Mouse (Mus musculus) brain, embryonic 14.5 days (tissue): ENCODE results near the gene Ankrd13a. TPM values are rescaled to one million over a fixed set of nuclear protein-coding genes. Genes with fewer than 3 reads are reported as not detected.

Experiments used
- DNase-seq: peaks from one replicate; pipeline ENCODE4 v3.0.0-alpha.2; 2011; ENCODE audit warnings: low read depth
- CTCF ChIP-seq: fragments of 200-500 bp; IDR thresholded peaks from 2 replicates; pipeline ENCODE4 v1.5.1; 2012; ENCODE audit warnings: inconsistent platforms, mild to moderate bottlenecking, moderate library complexity, borderline replicate concordance; ENCODE audit not compliant: insufficient read depth, insufficient read length; ENCODE audit errors: extremely low read depth
- POLR2A ChIP-seq: fragments of 200-500 bp; IDR thresholded peaks from 2 replicates; pipeline ENCODE4 v1.6.1; 2012; ENCODE audit warnings: mild to moderate bottlenecking, inconsistent platforms, borderline replicate concordance; ENCODE audit not compliant: poor library complexity, insufficient read depth, insufficient read length, severe bottlenecking; ENCODE audit errors: extremely low read depth
- polyA plus RNA-seq: library from polyadenylated mRNA; depleted of rRNA; stranded (reverse); fragments of >200 nt; gene quantifications from 2 replicates; pipeline ENCODE4 v1.2.3, GENCODE M21; 2012

Gene Ankrd13a
- polyA plus RNA-seq, 1 experiment, result 58.6 TPM

- DNase-seq, result no peak
- no peak for TF ChIP-seq CTCF
- TF ChIP-seq POLR2A, result no peak
Observed at GRCm38 (mm10) chr5:114784622-114785165, 10.2 kb downstream of the Ankrd13a start.

DNA sequence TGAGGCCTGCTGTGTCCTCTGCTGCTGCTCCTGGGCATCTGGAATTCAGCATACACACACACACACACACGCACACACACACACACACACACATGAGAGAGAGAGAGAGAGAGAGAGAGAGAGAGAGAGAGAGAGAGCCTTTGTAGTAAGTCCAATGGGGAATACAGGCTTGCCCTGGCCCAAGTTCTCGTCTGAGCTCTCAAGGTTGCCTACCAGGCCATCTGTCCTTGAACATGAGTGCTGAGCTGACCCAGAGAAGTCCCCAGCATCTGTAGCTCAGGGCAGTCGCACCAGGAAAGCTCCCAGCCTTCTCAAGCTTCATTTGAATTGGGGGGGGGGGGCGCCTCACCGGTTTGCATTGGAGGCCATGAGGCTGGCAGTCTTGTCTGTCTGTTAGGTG lies 10.7 kb downstream of the Ankrd13a start:
- no peak for DNase-seq
- TF ChIP-seq CTCF, result no peak
- no peak for TF ChIP-seq POLR2A

GRCm38 (mm10) chr5:114793317-114793716 lies 18.8 kb downstream of the Ankrd13a start:
- no peak for DNase-seq
- TF ChIP-seq CTCF, result no peak
- TF ChIP-seq POLR2A, result no peak

DNA sequence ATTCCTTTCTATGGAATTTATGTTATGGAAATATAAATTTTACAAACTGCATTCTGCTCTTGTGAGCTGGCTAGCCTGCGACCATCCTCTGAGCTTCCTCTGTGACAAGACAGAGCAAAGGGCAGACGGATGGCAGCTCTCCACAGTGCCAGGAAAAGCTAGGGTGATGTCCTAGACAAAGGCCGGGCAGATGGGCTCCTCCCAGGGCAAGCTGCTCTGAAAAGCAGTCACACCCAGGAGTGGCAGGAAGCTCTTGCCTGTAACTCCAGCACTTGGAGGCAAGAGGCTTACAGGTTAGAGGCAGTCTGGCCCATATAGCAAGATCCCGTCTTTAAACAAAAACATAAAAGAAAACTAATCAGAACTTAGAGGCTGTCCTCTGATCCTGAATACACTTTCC lies 20.1 kb downstream of the Ankrd13a start:
- TF ChIP-seq CTCF (no peak), POLR2A (no peak)
- DNase-seq, result no peak

- TF ChIP-seq POLR2A, result no peak
- no peak for TF ChIP-seq CTCF
- DNase-seq, result no peak
Observed at GRCm38 (mm10) chr5:114795231-114795630, 20.8 kb downstream of the Ankrd13a start.

- TF ChIP-seq POLR2A (no peak), CTCF (no peak)
Observed at GRCm38 (mm10) chr5:114795653-114796052, 21.2 kb downstream of the Ankrd13a start.

GRCm38 (mm10) chr5:114796299-114797012 lies 22.0 kb downstream of the Ankrd13a start:
- DNase-seq, result peak; percentile 82
- no peak for TF ChIP-seq CTCF
- TF ChIP-seq POLR2A, result no peak

More at GRCm38 (mm10) chr5:114795653-114796052, 21.2 kb downstream of the Ankrd13a start:
- DNase-seq, result no peak

DNA sequence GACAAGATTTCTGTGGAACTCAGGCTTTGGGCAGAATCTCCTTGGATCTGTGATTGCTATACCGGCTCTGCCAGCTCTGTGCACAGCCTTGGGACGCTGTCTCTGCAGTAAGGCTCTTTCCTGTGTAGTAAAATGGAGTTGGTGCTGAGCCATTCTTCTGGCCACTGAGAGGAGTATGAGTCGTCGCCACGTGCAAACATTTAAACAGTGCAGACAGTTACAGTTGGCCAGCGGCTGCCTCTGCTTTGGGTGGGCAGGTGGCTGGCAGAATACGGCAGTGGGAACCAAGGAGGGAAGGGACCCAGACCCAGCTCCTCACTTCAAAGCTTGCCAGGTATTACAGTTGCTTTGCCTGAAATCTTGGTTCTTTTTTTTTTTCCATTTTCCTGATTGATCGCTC lies 22.8 kb downstream of the Ankrd13a start:
- DNase-seq, result no peak
- TF ChIP-seq CTCF (no peak), POLR2A (no peak)

DNA sequence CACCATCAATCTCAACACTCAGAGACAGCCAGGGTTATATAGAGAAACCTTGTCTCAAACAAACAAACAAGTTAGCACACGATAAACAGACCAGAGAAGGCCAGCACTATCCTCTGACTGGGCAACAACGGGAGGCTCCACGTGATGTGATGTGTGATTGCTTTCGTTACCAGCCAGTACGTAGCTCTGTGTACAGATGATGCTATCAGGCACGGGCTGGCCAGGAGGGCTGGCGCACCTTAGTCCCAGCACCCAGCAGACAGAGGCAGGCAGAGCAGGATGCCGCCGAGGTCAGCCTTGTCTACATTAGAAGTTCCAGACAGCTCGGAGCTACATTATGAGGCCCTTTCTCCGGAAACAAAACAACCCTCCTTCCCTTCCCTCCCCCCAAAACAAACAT lies 25.4 kb downstream of the Ankrd13a start:
- DNase-seq, result no peak
- no peak for TF ChIP-seq POLR2A
- TF ChIP-seq CTCF, result no peak

DNA sequence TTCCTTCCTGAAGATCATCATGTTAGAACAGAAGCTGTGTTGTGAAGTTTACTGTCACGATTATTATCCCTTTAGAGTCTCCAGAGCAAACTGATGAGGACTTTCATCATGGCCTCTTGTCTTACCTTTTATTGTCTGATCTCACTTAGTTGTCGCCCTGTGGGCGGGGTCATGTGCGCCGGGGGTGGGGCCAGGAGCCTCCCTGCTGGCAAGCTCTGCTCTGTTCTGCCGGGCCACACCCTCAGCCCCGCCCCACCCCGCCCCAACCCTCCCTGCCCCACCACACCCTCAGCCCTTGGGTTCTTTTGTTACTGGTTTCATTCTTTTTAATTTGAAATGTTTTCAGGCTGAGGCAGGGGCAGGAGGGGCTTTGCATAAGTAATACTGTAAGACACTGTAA lies 26.6 kb downstream of the Ankrd13a start:
- no peak for DNase-seq
- TF ChIP-seq CTCF (no peak), POLR2A (no peak)

- no peak for TF ChIP-seq CTCF
- no peak for TF ChIP-seq POLR2A
- DNase-seq, result no peak
Observed at GRCm38 (mm10) chr5:114801841-114802240, 27.4 kb downstream of the Ankrd13a start.

DNA sequence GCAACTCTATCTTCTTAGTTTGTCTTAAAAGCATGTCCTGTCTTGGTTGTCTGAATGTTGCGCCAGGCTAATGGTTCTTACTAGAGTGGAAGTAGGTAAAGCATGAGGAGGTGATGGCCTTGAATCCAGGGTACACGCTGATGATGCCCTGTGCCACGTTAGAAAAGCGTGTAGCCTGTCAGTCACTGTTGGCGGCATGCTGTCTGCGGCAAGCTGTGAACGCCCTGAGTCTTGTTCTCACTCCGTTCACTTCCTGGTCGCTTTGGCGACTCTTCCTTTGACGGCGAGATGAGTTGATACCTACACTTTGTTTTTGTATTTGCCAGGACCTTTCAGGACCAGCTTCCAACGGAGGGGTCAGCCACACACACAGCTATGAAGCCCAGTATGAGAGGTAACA lies 28.8 kb downstream of the Ankrd13a start:
- no peak for DNase-seq
- TF ChIP-seq POLR2A (no peak), CTCF (no peak)

GRCm38 (mm10) chr5:114804335-114804734 lies 29.9 kb downstream of the Ankrd13a start:
- TF ChIP-seq POLR2A, result no peak
- TF ChIP-seq CTCF, result no peak
- no peak for DNase-seq

DNA sequence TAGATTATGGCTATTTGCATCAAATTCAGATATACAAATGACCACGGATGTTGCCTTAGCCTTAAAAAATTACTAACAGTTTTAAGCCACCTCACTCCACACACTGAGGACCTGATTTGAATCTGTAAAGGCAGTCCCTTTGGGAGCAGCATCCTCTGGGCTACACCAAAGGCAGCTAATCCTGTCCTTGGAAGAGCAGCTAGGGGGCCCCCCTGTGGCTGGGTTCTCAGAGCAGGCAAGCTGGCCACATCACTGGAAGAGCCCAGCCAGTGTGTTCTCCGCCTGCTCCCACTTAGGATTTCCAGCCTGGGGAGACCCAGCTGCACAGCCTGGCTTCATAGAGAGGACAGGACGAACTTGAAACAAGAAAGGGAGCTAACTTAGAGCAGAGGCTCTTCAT lies 30.5 kb downstream of the Ankrd13a start:
- DNase-seq, result peak; percentile 63
- TF ChIP-seq POLR2A (no peak), CTCF (peak; percentile 26; the same call in 1 of the 2 replicates)
